Mouse (Mus musculus) hindbrain, embryonic 11.5 days (tissue): ENCODE measurements around the gene Bicdl1. TPM values are rescaled to one million over a fixed set of nuclear protein-coding genes. Genes with fewer than 3 reads are reported as not detected.
A peak's percentile ranks its signal among the peaks of the same experiment; 100 is the strongest.
"Not testable (repeated sequence)": the region's sequence is repeated elsewhere in the genome, so short reads cannot be mapped to it uniquely, and the experiment has no call there.

Experiments
- ATAC-seq: fragments of 200-750 bp; cut with Nextera tagmentation; 2 replicates; pipeline ENCODE4 v1.8.0; 2017; ENCODE audit warnings: mild to moderate bottlenecking, moderate TSS enrichment, moderate library complexity; ENCODE audit not compliant: low FRiP score
- DNase-seq: peaks from one replicate; pipeline ENCODE4 v3.0.0-alpha.2; 2015; ENCODE audit warnings: low spot score
- H3K27ac ChIP-seq: fragments of 300-500 bp; sonication (generic); 2 replicates; pipeline ENCODE4 v1.5.1; 2014; ENCODE audit warnings: mild to moderate bottlenecking, low read depth, low read length
- H3K27me3 ChIP-seq: fragments of 300-500 bp; sonication (generic); 2 replicates; pipeline ENCODE4 v1.6.1; 2014; ENCODE audit warnings: mild to moderate bottlenecking, low read length, moderate library complexity, mixed read lengths; ENCODE audit not compliant: control insufficient read depth, insufficient read depth
- H3K36me3 ChIP-seq: fragments of 300-500 bp; sonication (generic); 2 replicates; pipeline ENCODE4 v1.6.1; 2014; ENCODE audit warnings: mild to moderate bottlenecking, low read length, moderate library complexity, mixed read lengths; ENCODE audit not compliant: control insufficient read depth, insufficient read depth
- H3K4me1 ChIP-seq: fragments of 300-500 bp; sonication (generic); replicated peaks from 2 replicates; pipeline ENCODE4 v1.6.1; 2014; ENCODE audit warnings: low read length, mixed read lengths; ENCODE audit not compliant: control insufficient read depth, insufficient read depth
- H3K4me2 ChIP-seq: fragments of 300-500 bp; sonication (generic); replicated peaks from 2 replicates; pipeline ENCODE4 v1.6.1; 2014; ENCODE audit warnings: mild to moderate bottlenecking, low read depth, low read length
- H3K4me3 ChIP-seq: fragments of 300-500 bp; sonication (generic); 2 replicates; pipeline ENCODE4 v1.5.1; 2014; ENCODE audit warnings: low read depth, low read length
- H3K9ac ChIP-seq: fragments of 300-500 bp; sonication (generic); 2 replicates; pipeline ENCODE4 v1.6.1; 2014; ENCODE audit warnings: low read depth, low read length
- H3K9me3 ChIP-seq: fragments of 300-500 bp; sonication (generic); 2 replicates; pipeline ENCODE4 v1.6.1; 2016; ENCODE audit warnings: low read length; ENCODE audit not compliant: control insufficient read depth
- WGBS: fragments of 180-500 bp; shearing (Covaris S2); extraction: QIAGEN DNeasy Blood & Tissue Kit; methylation state at CpG from one replicate; pipeline ENCODE4 v1.1.7; 2014; 5-methylcytosine and 5-hydroxymethylcytosine counted together
- polyA plus RNA-seq: library from polyadenylated mRNA; unstranded; fragments of >200 nt; fragmentation: Nextera tagmentation; extraction: Ambion mirVana; gene quantifications from 2 replicates; pipeline ENCODE4 v1.2.1, GENCODE M21; 2014

Gene Bicdl1
- polyA plus RNA-seq, 1 experiment from 2014 or later, result 15.8 TPM

GRCm38 (mm10) chr5:115758431-115759180, 27.2 kb upstream of the Bicdl1 start:
- ATAC-seq, result no peak
- Histone ChIP-seq H3K9ac (no peak overlapping the region), H3K4me3 (no peak overlapping the region), H3K4me2 (no peak overlapping the region), H3K9me3 (no peaks in the 10 kb centered on the region), H3K27me3 (no peaks in the 10 kb centered on the region), H3K27ac (no peak overlapping the region), H3K4me1 (no peaks in the 10 kb centered on the region), H3K36me3 (no peaks in the 10 kb centered on the region)
- DNase-seq, result peak; percentile 10
- 67% methylated on average over 10 of the region's 10 CpGs for WGBS

DNA sequence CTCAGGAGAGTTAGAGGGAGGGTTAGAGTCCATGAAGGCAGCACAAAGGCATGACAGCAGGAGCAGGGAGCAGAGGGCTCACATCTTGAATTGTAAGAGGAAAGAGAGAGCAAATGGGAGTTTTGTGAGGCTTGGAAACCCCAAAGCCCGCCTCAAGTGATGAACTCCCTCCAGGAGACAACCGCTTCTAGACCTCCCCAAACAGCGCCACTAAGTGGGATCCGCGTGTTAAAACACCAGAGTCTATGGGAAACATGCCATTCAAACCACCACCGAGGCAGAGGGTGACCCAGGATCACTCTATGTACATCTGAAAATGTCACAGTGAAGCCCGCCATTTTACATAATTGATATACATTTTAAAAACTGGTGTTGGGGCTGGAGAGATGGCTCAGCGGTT, 26.1 kb upstream of the Bicdl1 start:
- Histone ChIP-seq H3K27ac (no peak overlapping the region), H3K4me1 (no peaks in the 10 kb centered on the region), H3K4me2 (no peak overlapping the region), H3K9ac (no peak overlapping the region), H3K9me3 (no peaks in the 10 kb centered on the region), H3K27me3 (no peaks in the 10 kb centered on the region), H3K4me3 (no peak overlapping the region), H3K36me3 (no peaks in the 10 kb centered on the region)
- ATAC-seq (no peak), DNase-seq (no peak)
- 75% methylated on average over 8 of the region's 8 CpGs for WGBS

DNA sequence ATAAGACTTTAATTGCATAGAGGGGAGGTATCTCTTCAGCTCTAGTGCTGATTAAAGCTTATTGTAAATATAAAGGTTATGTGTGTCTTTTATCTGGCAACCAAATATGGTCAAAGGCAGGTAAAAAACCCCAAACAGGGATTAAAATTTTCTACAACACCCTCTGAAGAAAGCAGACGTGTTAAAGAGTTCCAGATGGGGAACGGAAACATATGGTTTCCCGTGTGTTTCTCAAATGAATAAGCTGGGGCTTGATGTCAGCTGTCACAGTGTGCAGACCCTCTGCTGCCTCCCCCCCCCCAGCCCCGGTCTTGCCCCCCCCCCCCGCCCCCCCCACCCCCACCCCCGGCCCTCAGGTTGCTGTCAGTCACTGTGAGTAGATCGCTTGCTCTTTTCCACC, 24.1 kb upstream of the Bicdl1 start:
- H3K9ac ChIP-seq, result no peak overlapping the region
- no peaks in the 10 kb centered on the region for H3K36me3 ChIP-seq
- no peaks in the 10 kb centered on the region for H3K27me3 ChIP-seq
- no peaks in the 10 kb centered on the region for H3K4me1 ChIP-seq
- no peak for DNase-seq
- no peak overlapping the region for H3K4me2 ChIP-seq
- no peak overlapping the region for H3K4me3 ChIP-seq
- no peak overlapping the region for H3K27ac ChIP-seq
- no peak for ATAC-seq
- 63% methylated on average over 5 of the region's 7 CpGs for WGBS
- H3K9me3 ChIP-seq, result no peaks in the 10 kb centered on the region

DNA sequence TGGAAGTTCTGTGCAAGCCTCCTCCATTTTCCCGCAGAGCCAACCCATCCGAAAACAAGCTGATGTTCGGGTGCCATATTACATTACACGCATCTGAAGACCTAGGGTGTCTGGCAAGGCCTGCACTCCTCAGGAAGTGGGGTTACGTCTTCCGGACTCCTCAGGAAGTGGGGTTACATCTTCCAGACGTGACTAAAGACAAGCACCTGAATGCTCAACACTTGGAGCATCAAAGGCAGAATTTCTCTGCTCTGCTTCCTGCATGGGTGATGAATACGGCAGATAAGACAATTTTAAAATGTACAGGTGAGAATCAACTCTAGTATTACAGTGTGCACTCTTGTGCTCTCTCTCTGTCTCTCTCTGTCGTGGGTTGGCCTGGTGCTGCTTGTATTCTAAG, 23.4 kb upstream of the Bicdl1 start:
- no peak for ATAC-seq
- Histone ChIP-seq H3K4me3 (no peak overlapping the region), H3K27ac (no peak overlapping the region), H3K9me3 (no peaks in the 10 kb centered on the region), H3K36me3 (no peaks in the 10 kb centered on the region), H3K4me2 (no peak overlapping the region), H3K4me1 (no peaks in the 10 kb centered on the region), H3K27me3 (no peaks in the 10 kb centered on the region), H3K9ac (no peak overlapping the region)
- 86% methylated on average over 9 of the region's 9 CpGs for WGBS
- no peak for DNase-seq

DNA sequence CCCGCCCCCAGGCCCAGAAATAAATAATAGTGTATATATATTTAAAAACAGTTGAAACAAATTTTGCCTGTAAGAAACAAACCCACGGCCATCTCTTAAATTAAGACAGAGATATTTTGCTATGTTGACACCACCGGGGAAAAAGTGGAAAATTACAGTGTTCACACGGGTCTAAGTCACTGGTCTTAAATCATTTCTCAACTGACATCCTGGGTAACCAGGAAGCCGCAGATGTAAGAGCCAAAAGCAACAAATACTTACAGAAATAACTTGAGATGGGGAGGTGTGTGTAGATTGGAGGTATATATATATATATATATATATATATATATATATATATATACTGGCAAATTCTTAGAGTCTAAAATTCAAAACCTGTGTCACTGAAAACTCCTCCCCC, 21.5 kb upstream of the Bicdl1 start:
- Histone ChIP-seq H3K9me3 (no peaks in the 10 kb centered on the region), H3K27me3 (no peaks in the 10 kb centered on the region), H3K4me3 (no peak overlapping the region), H3K4me1 (no peaks in the 10 kb centered on the region), H3K27ac (no peak overlapping the region), H3K36me3 (no peaks in the 10 kb centered on the region), H3K9ac (no peak overlapping the region), H3K4me2 (no peak overlapping the region)
- 95% methylated on average over 5 of the region's 5 CpGs for WGBS
- ATAC-seq (no peak), DNase-seq (no peak)

DNA sequence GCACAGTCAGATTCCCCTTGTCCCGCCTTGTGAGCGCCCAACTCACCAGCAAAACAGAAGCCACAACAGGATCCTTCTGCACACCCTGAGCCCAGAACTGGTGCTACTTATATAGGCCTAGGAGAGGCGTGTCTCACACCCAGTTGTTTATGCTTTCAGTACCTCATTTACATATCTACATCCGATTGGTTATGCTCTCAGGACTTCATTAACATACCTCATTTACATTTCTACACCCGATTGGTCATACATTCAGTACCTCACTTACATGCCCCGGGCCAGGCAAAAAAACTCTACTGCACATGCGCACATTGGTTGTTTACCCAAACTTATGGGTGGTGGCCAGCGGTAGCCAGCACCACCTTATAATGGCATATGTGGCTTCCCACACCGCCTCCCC, 20.5 kb upstream of the Bicdl1 start:
- H3K4me3 ChIP-seq, ATAC-seq, H3K9me3 ChIP-seq, H3K36me3 ChIP-seq, H3K27me3 ChIP-seq, H3K4me1 ChIP-seq, H3K4me2 ChIP-seq, H3K27ac ChIP-seq, H3K9ac ChIP-seq, DNase-seq: not testable (repeated sequence)
- 82% methylated on average over 9 of the region's 9 CpGs for WGBS

- Histone ChIP-seq H3K9ac (no peak overlapping the region), H3K9me3 (no peaks in the 10 kb centered on the region), H3K4me2 (no peak overlapping the region), H3K4me3 (no peak overlapping the region), H3K27me3 (no peaks in the 10 kb centered on the region), H3K4me1 (no peaks in the 10 kb centered on the region), H3K27ac (no peak overlapping the region), H3K36me3 (no peaks in the 10 kb centered on the region)
- ATAC-seq (no peak), DNase-seq (no peak)
- WGBS, result 56% methylated on average over 8 of the region's 8 CpGs
Measured at GRCm38 (mm10) chr5:115748316-115748715, 16.9 kb upstream of the Bicdl1 start.

DNA sequence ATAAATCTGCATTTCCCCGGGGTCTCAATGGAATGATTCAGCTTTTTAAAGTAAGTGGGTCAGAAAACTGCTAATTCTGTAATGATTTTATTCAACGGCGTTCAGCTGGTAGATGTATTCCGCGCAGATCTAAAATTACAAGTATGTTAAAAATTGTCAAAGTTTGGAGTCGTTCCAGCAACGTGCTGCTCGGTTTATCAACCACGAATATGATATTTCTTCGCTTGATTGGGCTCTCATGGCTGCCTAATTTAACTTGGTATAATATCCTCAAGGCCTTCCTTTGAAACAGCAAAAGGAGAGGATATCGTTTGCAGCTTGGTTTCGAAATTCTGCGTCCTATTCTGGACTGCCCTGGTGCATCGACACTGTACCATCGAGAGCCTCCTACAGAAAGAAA, 13.9 kb upstream of the Bicdl1 start:
- Histone ChIP-seq H3K4me1 (no peaks in the 10 kb centered on the region), H3K9me3 (no peaks in the 10 kb centered on the region), H3K27me3 (no peaks in the 10 kb centered on the region), H3K36me3 (no peaks in the 10 kb centered on the region), H3K4me2 (no peak overlapping the region), H3K4me3 (no peak overlapping the region), H3K9ac (no peak overlapping the region), H3K27ac (no peak overlapping the region)
- ATAC-seq, result no peak
- no peak for DNase-seq
- 91% methylated on average over 15 of the region's 15 CpGs for whole genome bisulfite sequencing

GRCm38 (mm10) chr5:115738032-115738431, 6.6 kb upstream of the Bicdl1 start:
- Histone ChIP-seq H3K27me3 (peaks cover 2% of the 10 kb centered on the region; the same call in 1 of the 2 replicates), H3K9ac (no peak overlapping the region), H3K36me3 (no peaks in the 10 kb centered on the region), H3K27ac (no peak overlapping the region), H3K4me1 (no peaks in the 10 kb centered on the region), H3K4me3 (no peak overlapping the region), H3K9me3 (no peaks in the 10 kb centered on the region), H3K4me2 (no peak overlapping the region)
- ATAC-seq (no peak), DNase-seq (no peak)
- 95% methylated on average over 5 of the region's 5 CpGs for WGBS
